Mouse (Mus musculus): Measurements from ENCODE around the gene Rc3h1.

GRCm38 (mm10) chr1:161016378-161016777, 110.2 kb downstream of the Rc3h1 start:
- TF ChIP-seq CTCF (IDR thresholded peaks at IDR 0.05; ENCODE audit: low read depth, low read length) (no peak), POLR2A (IDR thresholded peaks at IDR 0.05; ENCODE audit: extremely low read depth, insufficient read depth, low read length) (no peak)
